Mouse (Mus musculus): Measurements from ENCODE around the gene Il17ra. TPM values are rescaled to one million over a fixed set of nuclear protein-coding genes. Genes with fewer than 3 reads are reported as not detected.

Gene Il17ra
- polyA plus RNA-seq, 1 experiment from 2014 or later, result 3.5 TPM

DNA sequence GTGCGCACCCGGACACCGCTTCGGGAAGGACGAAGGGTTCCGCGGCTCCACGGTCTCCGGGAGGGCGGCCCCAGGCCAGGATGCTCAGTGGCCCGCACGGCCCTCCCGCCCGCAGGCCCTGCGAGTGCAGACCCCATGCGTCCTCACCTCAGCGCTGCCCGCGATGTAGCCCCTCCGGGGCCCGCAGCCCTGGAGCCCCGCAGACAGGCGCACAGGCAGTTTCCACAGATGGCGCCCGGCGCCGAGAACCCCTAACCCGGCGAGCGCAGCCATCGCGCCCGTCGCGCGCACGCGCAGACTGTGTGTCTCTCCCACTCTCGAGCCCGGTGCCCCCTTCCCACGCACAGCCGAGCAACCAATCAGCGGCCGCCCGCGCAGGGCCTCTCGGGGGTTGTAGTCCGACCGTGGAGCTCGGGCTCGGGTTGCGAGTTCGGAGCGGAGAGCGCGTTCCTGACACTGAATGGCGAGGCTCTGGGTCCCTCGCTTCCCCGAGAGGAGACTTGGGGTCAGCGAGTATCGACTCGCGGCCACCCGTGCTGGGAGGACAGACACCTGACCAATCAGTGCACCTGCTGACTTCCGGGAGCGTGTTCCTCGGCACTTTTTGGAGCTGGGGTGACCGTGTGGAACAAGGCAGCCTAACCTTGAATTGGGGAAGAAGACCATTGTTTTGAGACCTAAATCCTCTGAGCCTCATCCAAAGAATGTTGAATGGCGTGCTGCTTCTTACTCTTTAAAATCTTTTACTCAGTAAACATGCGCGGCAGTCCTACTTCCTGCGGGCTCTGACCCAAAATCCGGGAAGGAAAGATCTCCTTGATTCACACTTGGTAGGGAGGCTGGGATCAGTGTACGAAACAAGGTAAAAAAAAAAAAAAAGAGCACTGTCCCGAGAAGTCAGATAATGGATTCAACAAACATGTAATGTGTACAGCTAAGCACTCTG is 68.2 kb downstream of the Il17ra start, which contains the start of gene Hdhd5:
Gene Hdhd5 (minus strand): TSS at position 300 of the 946 bp plus-strand sequence.
- ATAC-seq (ENCODE audit: low FRiP score, low TSS enrichment), result peak; percentile 98
- Histone ChIP-seq H3K4me2 (replicated peaks; ENCODE audit: low read depth) (peak within 1 kb of the TSS; percentile 71), H3K4me1 (replicated peaks; ENCODE audit: control insufficient read depth, insufficient read depth) (no peaks in the 10 kb centered on the region), H3K9ac (ENCODE audit: low read length) (peak within 1 kb of the TSS; percentile 84), H3K9me3 (ENCODE audit: control insufficient read depth, low read length) (no peaks in the 10 kb centered on the region), H3K27me3 (ENCODE audit: control insufficient read depth, insufficient read depth, low read length) (no peaks in the 10 kb centered on the region), H3K36me3 (ENCODE audit: control insufficient read depth, insufficient read depth, low read length) (no peaks in the 10 kb centered on the region), H3K27ac (replicated peaks) (no peak within 1 kb of the TSS), H3K4me3 (ENCODE audit: low read depth, low read length) (peak within 1 kb of the TSS; percentile 95)
- peak; percentile 92 for DNase-seq (ENCODE audit: low spot score)
- no peak for TF ChIP-seq CTCF (IDR thresholded peaks at IDR 0.05; ENCODE audit: low read depth)
- TF ChIP-seq EP300 (optimal IDR thresholded peaks at IDR 0.05), result no peak
- WGBS, result under 1% methylated on average over 74 of the region's 75 CpGs

DNA sequence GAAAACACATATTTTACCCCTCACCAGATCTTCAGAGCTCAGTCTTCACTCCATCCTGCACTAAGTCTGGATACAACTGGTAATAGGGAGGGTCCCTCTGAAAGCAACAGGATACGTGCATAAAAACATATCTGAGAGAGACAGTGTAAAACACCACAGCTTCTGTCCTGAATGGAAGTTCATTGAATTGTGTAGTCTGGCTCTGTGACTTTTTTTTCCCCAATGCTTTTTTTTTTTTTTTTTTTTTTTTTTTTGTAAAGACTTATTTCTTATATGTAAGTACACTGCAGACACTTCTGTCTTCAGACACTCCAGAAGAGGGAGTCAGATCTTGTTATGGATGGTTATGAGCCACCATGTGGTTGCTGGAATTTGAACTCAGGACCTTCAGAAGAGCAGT is 69.5 kb downstream of the Il17ra start:
- ATAC-seq (ENCODE audit: low FRiP score, low TSS enrichment) (no peak), DNase-seq (ENCODE audit: low spot score) (no peak)
- H3K9ac ChIP-seq (ENCODE audit: low read length), result no peak overlapping the region
- H3K4me3 ChIP-seq (ENCODE audit: low read depth, low read length), result no peak overlapping the region
- H3K36me3 ChIP-seq (ENCODE audit: control insufficient read depth, insufficient read depth, low read length), result no peaks in the 10 kb centered on the region
- H3K9me3 ChIP-seq (ENCODE audit: control insufficient read depth, low read length), result no peaks in the 10 kb centered on the region
- H3K4me2 ChIP-seq (replicated peaks; ENCODE audit: low read depth), result no peak overlapping the region
- no peak overlapping the region for H3K27ac ChIP-seq (replicated peaks)
- H3K27me3 ChIP-seq (ENCODE audit: control insufficient read depth, insufficient read depth, low read length), result no peaks in the 10 kb centered on the region
- 79% methylated on average over 1 of the region's 1 CpGs for WGBS
- H3K4me1 ChIP-seq (replicated peaks; ENCODE audit: control insufficient read depth, insufficient read depth), result no peaks in the 10 kb centered on the region
- TF ChIP-seq CTCF (IDR thresholded peaks at IDR 0.05; ENCODE audit: low read depth), result no peak
- no peak for TF ChIP-seq EP300 (optimal IDR thresholded peaks at IDR 0.05)

DNA sequence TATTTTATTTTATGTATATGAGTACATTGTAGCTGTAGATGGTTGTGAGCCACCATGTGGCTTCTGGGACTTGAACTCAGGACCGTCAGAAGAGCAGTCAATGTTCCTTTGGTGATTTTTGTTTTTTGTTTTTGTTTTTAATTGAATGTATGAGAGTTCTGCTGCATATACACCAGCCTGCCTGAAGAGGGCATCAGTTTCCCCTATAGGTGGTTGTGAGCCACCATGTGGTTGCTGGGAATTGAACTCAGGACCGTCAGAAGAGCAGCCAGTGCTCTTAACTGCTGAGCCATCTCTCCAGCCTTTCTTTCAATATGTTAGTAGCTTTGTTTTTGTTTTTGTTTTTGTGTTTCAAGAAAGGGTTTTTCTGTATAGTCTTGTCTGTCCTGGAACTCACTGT is 73.3 kb downstream of the Il17ra start:
- ATAC-seq (ENCODE audit: low FRiP score, low TSS enrichment) (no peak), DNase-seq (ENCODE audit: low spot score) (no peak)
- no peaks in the 10 kb centered on the region for H3K36me3 ChIP-seq (ENCODE audit: control insufficient read depth, insufficient read depth, low read length)
- no peaks in the 10 kb centered on the region for H3K4me1 ChIP-seq (replicated peaks; ENCODE audit: control insufficient read depth, insufficient read depth)
- H3K27ac ChIP-seq (replicated peaks), result no peak overlapping the region
- no peak overlapping the region for H3K4me2 ChIP-seq (replicated peaks; ENCODE audit: low read depth)
- WGBS, result 78% methylated on average over 2 of the region's 2 CpGs
- TF ChIP-seq CTCF (IDR thresholded peaks at IDR 0.05; ENCODE audit: low read depth) (peak; percentile 28; the same call in 1 of the 2 replicates), EP300 (optimal IDR thresholded peaks at IDR 0.05) (no peak)
- H3K27me3 ChIP-seq (ENCODE audit: control insufficient read depth, insufficient read depth, low read length), result no peaks in the 10 kb centered on the region
- H3K9me3 ChIP-seq (ENCODE audit: control insufficient read depth, low read length), result no peaks in the 10 kb centered on the region
- no peak overlapping the region for H3K9ac ChIP-seq (ENCODE audit: low read length)
- H3K4me3 ChIP-seq (ENCODE audit: low read depth, low read length), result no peak overlapping the region

Other genes starting within 250 kb of the Il17ra start
- gene D330020A13Rik, start 168.9 kb upstream of the Il17ra start, polyA plus RNA-seq (2015; fragmentation: Nextera tagmentation; extraction: Ambion mirVana), result 0.35 and 0.51 TPM in 2 replicates
- gene B4galnt3, start 168.7 kb upstream of the Il17ra start, polyA plus RNA-seq (2015; fragmentation: Nextera tagmentation; extraction: Ambion mirVana), result 0.74 and 0.85 TPM in 2 replicates
- 18.8 and 23.1 TPM in 2 replicates for gene Kdm5a, start 99.1 kb upstream of the Il17ra start, polyA plus RNA-seq (2015; fragmentation: Nextera tagmentation; extraction: Ambion mirVana)
- 9.2 and 11.0 TPM in 2 replicates for gene Ccdc77, start 98.9 kb upstream of the Il17ra start, polyA plus RNA-seq (2015; fragmentation: Nextera tagmentation; extraction: Ambion mirVana)
- 0.02 TPM in 2 replicates for gene Tmem121b, start 30.6 kb downstream of the Il17ra start, polyA plus RNA-seq (2015; fragmentation: Nextera tagmentation; extraction: Ambion mirVana)
- 8.5 and 9.2 TPM in 2 replicates for gene Hdhd5, start 68.1 kb downstream of the Il17ra start, polyA plus RNA-seq (2015; fragmentation: Nextera tagmentation; extraction: Ambion mirVana)
- gene Cecr2, start 203.1 kb downstream of the Il17ra start, polyA plus RNA-seq (2015; fragmentation: Nextera tagmentation; extraction: Ambion mirVana), result 0.56 and 0.65 TPM in 2 replicates